Mouse (Mus musculus) ES-E14 (cell line): ENCODE results near the gene 2310061I04Rik. TPM values are rescaled to one million over a fixed set of nuclear protein-coding genes. Genes with fewer than 3 reads are reported as not detected.

Experiments
- DNase-seq: peaks from one replicate; pipeline ENCODE4 v3.0.0-alpha.2; 2013; ENCODE audit warnings: low read depth, low spot score
- H3K27ac ChIP-seq: 2 replicates; pipeline ENCODE4 v1.5.1; 2012; ENCODE audit warnings: low read depth, mild to moderate bottlenecking, low read length, moderate library complexity, mixed read lengths; ENCODE audit not compliant: poor library complexity, insufficient read depth, severe bottlenecking
- H3K36me3 ChIP-seq: 2 replicates; pipeline ENCODE4 v1.6.1; 2012; ENCODE audit warnings: mild to moderate bottlenecking, low read length, moderate library complexity, mixed read lengths; ENCODE audit not compliant: control insufficient read depth, poor library complexity, insufficient read depth, severe bottlenecking
- H3K4me1 ChIP-seq, 2 experiments: fragments of 150-350 bp in 1 of 2; sonication (generic) in 1 of 2; 2 replicates each; pipeline ENCODE4 v1.6.1; 2012; ENCODE audit warnings: low read length in 2 of 2, mild to moderate bottlenecking in 1 of 2, mixed read lengths in 1 of 2; ENCODE audit not compliant: control insufficient read depth in 2 of 2, insufficient read depth in 2 of 2, poor library complexity in 1 of 2
- H3K4me3 ChIP-seq, 2 experiments: fragments of 150-350 bp in 1 of 2; sonication (generic) in 1 of 2; 2 replicates each; pipeline ENCODE4 v1.5.1; 2012; ENCODE audit warnings: low read length in 2 of 2, low read depth in 1 of 2, mild to moderate bottlenecking in 1 of 2, mixed read lengths in 1 of 2; ENCODE audit not compliant: insufficient read depth in 1 of 2, poor library complexity in 1 of 2, severe bottlenecking in 1 of 2
- H3K9ac ChIP-seq: 2 replicates; pipeline ENCODE4 v1.6.1; 2012; ENCODE audit warnings: low read depth, mild to moderate bottlenecking, low read length, mixed read lengths; ENCODE audit not compliant: poor library complexity, insufficient read depth, severe bottlenecking
- H3K9me3 ChIP-seq: fragments of 150-350 bp; sonication (generic); 2 replicates; pipeline ENCODE4 v1.6.1; 2012; ENCODE audit warnings: low read depth, mild to moderate bottlenecking, low read length; ENCODE audit not compliant: control insufficient read depth, insufficient read depth
- CHD2 ChIP-seq: IDR thresholded peaks from 2 replicates; pipeline ENCODE4 v1.6.1; 2014; ENCODE audit warnings: mild to moderate bottlenecking, low read depth, low read length, inconsistent platforms
- HCFC1 ChIP-seq: IDR thresholded peaks from 2 replicates; pipeline ENCODE4 v1.6.1; 2012; ENCODE audit warnings: low read length, inconsistent platforms, borderline replicate concordance; ENCODE audit not compliant: insufficient read depth
- MAFK ChIP-seq: IDR thresholded peaks from 2 replicates; pipeline ENCODE4 v1.6.1; 2014; ENCODE audit warnings: mild to moderate bottlenecking, low read depth, low read length, inconsistent platforms; ENCODE audit not compliant: insufficient read depth
- ZC3H11A ChIP-seq: IDR thresholded peaks from 2 replicates; pipeline ENCODE4 v1.6.1; 2012; ENCODE audit warnings: low read depth, mild to moderate bottlenecking, inconsistent platforms, low read length, borderline replicate concordance
- ZNF384 ChIP-seq: IDR thresholded peaks from 2 replicates; pipeline ENCODE4 v1.6.1; 2012; ENCODE audit warnings: low read depth, low read length, inconsistent platforms
- in situ Hi-C, 2 experiments: fragments of 600-800 bp; cut with MboI; formaldehyde crosslinking; loops; one replicate each; pipeline ENCODE4 v1.15.1; 2025; ENCODE audit warnings: low sequenced_read_pairs in 2 of 2, inconsistent platforms in 1 of 2; ENCODE audit not compliant: unreplicated experiment in 2 of 2
- total RNA-seq: library from RNA; depleted of rRNA; stranded (reverse); fragments of 300-350 nt; gene quantifications from 2 replicates; pipeline ENCODE4 v1.2.3, GENCODE M21; 2012

The 2310061I04Rik gene
- total RNA-seq, 1 experiment = 13.6 TPM

- Histone ChIP-seq H3K4me3 (no peak overlapping the region), H3K9me3 (no peaks in the 10 kb centered on the region), H3K27ac (no peak overlapping the region), H3K4me1 (peaks cover 0 to 3% of the 10 kb centered on the region in 2 experiments; a peak in 1 of 4 replicates), H3K9ac (no peak overlapping the region), H3K36me3 (no peaks in the 10 kb centered on the region)
- in situ Hi-C loops = no loop called here
- TF ChIP-seq CHD2 (no peak), ZNF384 (no peak), MAFK (no peak), ZC3H11A (no peak), HCFC1 (no peak)
- DNase-seq = no peak
Measured at GRCm38 (mm10) chr17:35903343-35903991, 6.2 kb upstream of the 2310061I04Rik start.

DNA sequence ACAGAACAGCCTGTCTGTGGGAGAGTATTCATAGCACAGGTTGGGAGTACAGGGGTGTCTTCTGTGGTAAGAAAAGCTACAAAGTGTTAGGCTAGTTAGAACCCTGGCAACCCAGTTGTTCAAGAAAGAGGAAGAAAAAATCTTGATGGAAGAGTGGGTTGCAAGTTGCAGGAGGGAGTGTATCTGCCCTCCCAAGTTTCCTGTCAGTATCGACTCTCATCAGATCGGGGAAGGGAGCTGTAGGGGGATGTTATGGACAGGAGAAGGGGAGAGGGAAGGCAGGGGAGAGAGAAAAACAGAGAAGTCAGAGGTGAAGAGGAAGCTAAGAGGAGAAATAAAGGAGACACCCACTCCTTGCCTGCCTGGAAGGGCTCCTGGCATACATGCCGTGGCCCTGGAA, 3.4 kb upstream of the 2310061I04Rik start:
- Histone ChIP-seq H3K4me3 (no peak overlapping the region), H3K9ac (no peak overlapping the region), H3K9me3 (no peaks in the 10 kb centered on the region), H3K27ac (no peak overlapping the region), H3K4me1 (peaks cover 0 to 3% of the 10 kb centered on the region in 2 experiments; a peak in 2 of 4 replicates), H3K36me3 (no peaks in the 10 kb centered on the region)
- TF ChIP-seq MAFK (no peak), ZC3H11A (no peak), CHD2 (no peak), ZNF384 (no peak), HCFC1 (no peak)
- no peak for DNase-seq
- in situ Hi-C loops = no loop called here

DNA sequence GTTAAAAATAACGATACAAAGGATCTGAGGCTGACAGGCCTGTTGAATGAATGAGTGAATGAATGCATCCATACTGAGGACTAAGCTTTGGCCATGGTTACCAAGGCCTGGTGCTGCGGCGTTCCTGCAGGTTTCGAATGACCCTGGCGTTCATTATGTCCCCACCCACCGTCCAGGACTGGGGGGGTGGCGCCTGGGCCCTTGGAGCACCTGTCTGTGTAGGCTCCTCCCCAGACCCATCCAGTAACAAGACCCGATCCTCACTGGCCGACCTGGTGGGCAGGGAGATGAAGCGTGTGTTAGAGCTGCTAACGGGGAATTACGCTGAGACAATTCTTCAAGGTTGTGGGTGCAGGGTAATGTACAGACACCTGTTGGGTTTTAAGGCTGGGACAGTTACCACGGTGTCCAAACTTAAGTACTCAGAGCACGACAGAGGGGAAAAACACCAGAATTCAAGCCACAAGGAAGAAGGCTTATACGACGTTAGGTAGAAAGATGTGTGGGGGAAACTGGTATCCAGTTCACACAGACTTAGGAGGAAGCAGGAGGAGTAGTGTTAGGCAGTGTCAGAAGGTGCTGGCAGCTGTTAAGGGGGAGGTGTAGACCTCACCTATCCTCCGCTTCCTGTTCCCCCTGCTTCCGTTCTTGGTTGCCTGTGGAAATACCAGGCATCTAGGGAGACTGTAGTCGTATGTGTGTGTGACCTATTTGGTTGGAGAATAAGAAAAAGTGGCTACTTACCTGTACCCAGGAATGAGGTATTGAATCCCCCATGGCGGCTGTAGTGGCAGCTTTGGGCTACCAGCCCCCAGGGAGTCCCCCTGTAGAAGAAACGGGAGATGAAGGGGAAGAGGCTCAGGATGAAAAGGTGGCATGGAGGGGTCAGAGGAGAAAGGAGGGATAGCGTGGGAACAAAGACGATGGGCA, 678 bp upstream of the 2310061I04Rik start:
- in situ Hi-C loops = no loop called here
- Histone ChIP-seq H3K4me1 (peaks cover 0 to 4% of the 10 kb centered on the region in 2 experiments; a peak in 2 of 4 replicates), H3K9me3 (no peaks in the 10 kb centered on the region), H3K36me3 (peaks cover 10% of the 10 kb centered on the region), H3K9ac (peak overlapping the region; percentile 63; the same call in 1 of the 2 replicates), H3K4me3 (peak overlapping the region; percentile 79 to 90), H3K27ac (peak overlapping the region; percentile 71; the same call in 1 of the 2 replicates)
- no peak for TF ChIP-seq ZC3H11A
- no peak for TF ChIP-seq CHD2
- no peak for TF ChIP-seq MAFK
- no peak for TF ChIP-seq ZNF384
- no peak for TF ChIP-seq HCFC1
- DNase-seq = no peak

GRCm38 (mm10) chr17:35887725-35888124, 9.5 kb downstream of the 2310061I04Rik start:
- in situ Hi-C loops = no loop called here
- H3K9me3 ChIP-seq = no peaks in the 10 kb centered on the region
- H3K27ac ChIP-seq = peak overlapping the region; percentile 86
- H3K4me3 ChIP-seq = peak overlapping the region; percentile 79 to 89
- H3K36me3 ChIP-seq = peaks cover 67% of the 10 kb centered on the region
- H3K4me1 ChIP-seq = peaks cover 2 to 8% of the 10 kb centered on the region in 2 experiments; a peak in 2 of 4 replicates
- peak overlapping the region; percentile 88 for H3K9ac ChIP-seq
- DNase-seq = peak; percentile 64
- TF ChIP-seq ZNF384 = 0 out of 2 replicates have a peak, but pooled peaks have one; percentile 23
- no peak for TF ChIP-seq MAFK
